Mouse (Mus musculus): ENCODE data around the gene Pip5k1b.

GRCm38 (mm10) chr19:24452441-24452898, 103.2 kb downstream of the Pip5k1b start:
- TF ChIP-seq CTCF (conservative IDR thresholded peaks at IDR 0.05; ENCODE audit: low read length): no peak
- no peak for TF ChIP-seq NANOG (IDR thresholded peaks at IDR 0.05; ENCODE audit: borderline replicate concordance, low read length)
- no peak for TF ChIP-seq POU5F1 (IDR thresholded peaks at IDR 0.05; ENCODE audit: borderline replicate concordance, low read length)

All from E14TG2a.4 (cell line).